Mouse (Mus musculus) C2C12 (cell line): ENCODE measurements around the gene P2rx4.

Source experiments
- CEBPB ChIP-seq: IDR thresholded peaks from one replicate; pipeline ENCODE4 v1.6.1; 2011; ENCODE audit warnings: low read depth, mild to moderate bottlenecking, control low read depth, moderate library complexity
- CTCF ChIP-seq: IDR thresholded peaks from one replicate; pipeline ENCODE4 v1.5.1; 2011; ENCODE audit not compliant: control insufficient read depth, insufficient read depth, insufficient read length
- FOSL1 ChIP-seq: IDR thresholded peaks from one replicate; pipeline ENCODE4 v1.8.0; 2011; ENCODE audit warnings: mild to moderate bottlenecking, low read length; ENCODE audit not compliant: poor library complexity, insufficient read depth, severe bottlenecking
- MYOD1 ChIP-seq: IDR thresholded peaks from one replicate; pipeline ENCODE4 v1.6.1; 2011; ENCODE audit warnings: low read depth; ENCODE audit not compliant: control insufficient read depth, insufficient read length
- MYOG ChIP-seq: IDR thresholded peaks from one replicate; pipeline ENCODE4 v1.6.1; 2011; ENCODE audit not compliant: control insufficient read depth, insufficient read length; ENCODE audit errors: extremely low read depth
- USF1 ChIP-seq: IDR thresholded peaks from one replicate; pipeline ENCODE4 v1.6.1; 2011; ENCODE audit warnings: low read depth, mild to moderate bottlenecking, control low read depth, moderate library complexity

DNA sequence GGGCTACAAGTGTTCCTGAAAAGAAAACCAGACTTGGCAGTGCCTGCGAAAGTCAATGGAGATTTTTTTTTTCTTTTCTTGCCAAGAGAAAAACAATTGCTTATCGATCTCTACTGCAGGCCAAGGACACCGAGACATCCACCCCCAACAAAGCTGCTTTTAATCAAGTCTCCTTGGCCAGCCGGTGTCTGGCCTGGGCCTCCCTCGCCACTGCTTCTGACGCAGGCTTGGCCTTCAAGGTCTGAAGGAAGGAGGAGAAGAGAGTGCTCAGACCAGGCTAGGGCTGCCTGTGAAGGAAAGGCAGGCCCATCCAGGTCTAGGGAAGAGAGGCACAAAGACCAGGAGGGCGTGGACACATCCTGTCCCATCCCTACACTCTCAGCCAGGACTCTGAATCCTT, 63.0 kb downstream of the P2rx4 start:
- TF ChIP-seq MYOG (no peak), CEBPB (no peak), MYOD1 (no peak), CTCF (no peak), USF1 (no peak), FOSL1 (no peak)
